Mouse (Mus musculus) cerebral cortex, adult 2 months (tissue): ENCODE data around the gene Taf15.

ENCODE experiments used
- WGBS: fragments of 180-500 bp; shearing (Covaris S2); methylation state at CpG from one replicate; pipeline ENCODE4 v1.1.7; 2018; 5-methylcytosine and 5-hydroxymethylcytosine counted together

Gene Taf15

DNA sequence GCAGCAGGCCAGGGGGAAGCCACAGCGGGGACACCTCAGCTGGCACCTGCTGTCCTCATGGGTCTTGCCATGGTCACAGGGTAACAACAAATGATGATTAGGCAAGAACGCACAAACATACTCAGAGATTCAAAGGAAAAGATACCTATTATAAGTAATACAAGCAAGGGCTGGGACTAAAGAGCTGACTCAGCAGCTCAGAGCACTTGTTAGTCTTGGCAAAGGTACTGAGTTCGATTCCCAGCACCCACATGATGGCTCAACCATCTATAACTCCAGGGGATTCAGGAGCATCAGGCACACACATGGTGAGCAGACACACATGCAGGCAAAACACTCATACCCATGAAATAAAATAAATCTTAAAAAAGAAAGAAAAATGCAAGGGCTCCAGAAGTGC, 68.5 kb downstream of the Taf15 start:
- 88% methylated on average over 3 of the region's 3 CpGs for WGBS

DNA sequence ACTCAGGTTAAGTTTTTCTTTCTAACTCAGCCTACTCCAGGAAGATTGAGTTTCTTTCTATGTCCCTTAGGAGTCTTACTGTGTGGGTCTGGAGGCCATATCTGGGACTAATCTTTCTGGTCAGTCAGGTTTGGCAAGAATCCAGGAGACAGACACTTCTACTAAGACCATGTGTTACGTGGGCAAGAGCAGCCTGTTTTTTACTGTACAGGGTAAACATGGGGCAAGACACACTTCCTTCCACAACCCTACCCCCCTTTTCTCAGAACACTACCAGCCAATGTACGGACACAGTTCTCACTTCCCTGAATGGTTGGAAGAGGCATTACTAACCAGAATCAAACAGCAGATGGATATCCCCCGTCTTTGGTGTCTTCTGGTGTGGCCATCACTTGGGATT, 71.3 kb downstream of the Taf15 start:
- 85% methylated on average over 3 of the region's 3 CpGs for WGBS

DNA sequence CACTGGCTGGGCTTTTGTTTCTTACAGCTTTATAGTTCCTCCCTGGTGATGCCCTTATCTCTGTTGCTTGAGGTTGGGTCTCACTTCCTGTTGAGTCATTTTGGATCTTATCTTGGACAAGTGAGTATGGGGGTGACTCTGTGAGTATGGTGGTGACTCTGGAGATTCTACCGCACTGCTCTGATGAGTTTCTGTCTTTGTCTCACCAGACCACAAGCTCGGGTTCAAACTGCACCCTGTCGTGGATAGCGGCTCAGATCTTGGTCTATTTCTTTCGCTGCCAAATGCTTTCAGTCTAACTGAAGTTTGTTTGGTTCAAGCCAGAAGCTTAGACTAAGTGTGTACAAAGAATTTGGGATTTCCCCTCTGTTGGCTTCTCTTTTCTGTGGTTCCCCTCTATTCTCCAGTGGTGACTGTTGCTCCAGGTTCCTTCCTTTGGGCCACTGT, 77.3 kb downstream of the Taf15 start:
- 89% methylated on average over 5 of the region's 5 CpGs for WGBS

DNA sequence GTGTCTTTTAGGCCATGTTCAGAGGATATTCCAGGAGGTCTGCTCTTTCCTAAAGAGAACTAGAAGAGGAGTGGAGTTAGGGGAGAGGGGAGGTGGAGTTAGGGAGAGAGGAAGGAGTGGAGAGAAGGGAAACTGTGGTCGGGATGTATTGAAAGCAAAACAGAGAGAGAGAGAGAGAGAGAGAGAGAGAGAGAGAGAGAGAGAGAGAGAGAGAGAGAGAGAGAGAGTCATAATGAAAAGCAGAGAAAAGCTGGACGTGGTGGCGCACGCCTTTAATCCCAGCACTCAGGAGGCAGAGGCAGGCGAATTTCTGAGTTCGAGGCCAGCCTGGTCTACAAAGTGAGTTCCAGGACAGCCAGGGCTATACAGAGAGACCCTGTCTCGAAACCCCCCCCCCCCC, 78.2 kb downstream of the Taf15 start:
- WGBS = 76% methylated on average over 7 of the region's 7 CpGs

DNA sequence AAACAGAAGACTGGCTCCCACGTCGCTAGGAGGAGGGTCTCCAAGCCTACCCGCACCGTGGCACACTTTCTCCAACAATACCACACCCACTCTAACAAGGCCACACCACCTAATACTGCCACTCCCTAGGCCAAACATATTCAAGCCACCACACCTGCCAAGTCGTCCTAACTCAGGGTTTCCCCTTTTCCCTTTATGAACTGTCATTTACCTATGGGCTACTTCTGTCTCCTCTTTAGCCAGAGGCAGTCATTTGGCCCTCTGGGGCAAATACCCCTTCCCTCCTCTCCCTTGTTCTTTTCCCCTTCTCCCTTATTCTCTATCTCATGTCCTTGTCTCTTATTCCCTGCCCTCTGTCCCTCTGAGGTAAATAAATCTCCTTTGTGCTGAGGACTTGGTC, 78.8 kb downstream of the Taf15 start:
- 85% methylated on average over 5 of the region's 5 CpGs for WGBS
